Mouse (Mus musculus) right cerebral cortex, postnatal 25 days (tissue): ENCODE data around the gene Bcl2a1b.

ENCODE experiments used
- DNase-seq: peaks from one replicate; pipeline ENCODE4 v3.0.0; 2022

Bcl2a1b gene

GRCm38 (mm10) chr9:89253400-89253799, 54.4 kb downstream of the Bcl2a1b start:
- DNase-seq = no peak

- DNase-seq = no peak
Observed at GRCm38 (mm10) chr9:89256556-89257335, 57.7 kb downstream of the Bcl2a1b start.
